Mouse (Mus musculus) heart, postnatal 25 days (tissue): ENCODE measurements around the gene Nefh. TPM values are rescaled to one million over a fixed set of nuclear protein-coding genes. Genes with fewer than 3 reads are reported as not detected.

Source experiments
- DNase-seq: peaks from one replicate; pipeline ENCODE4 v3.0.0; 2022; ENCODE audit warnings: low spot score
- intact Hi-C: fragments of 180-260 bp; cut with DNase I; formaldehyde crosslinking; loops from one replicate; pipeline ENCODE4 v1.15.1; 2025
- total RNA-seq, 2 experiments: library from RNA; stranded (reverse); gene quantifications; 2 replicates each; pipeline ENCODE4 v1.2.3; 2021

Gene Nefh
- total RNA-seq = not detected

- intact Hi-C loops = no loop called here
Measured at GRCm38 (mm10) chr11:4947813-4948174, at the start of gene Nefh. TSS of gene Nefh (minus strand) at chr11:4948064.

GRCm38 (mm10) chr11:4996621-4997199 lies 48.8 kb upstream of the Nefh start:
- intact Hi-C loops = no loop called here
- DNase-seq = no peak

More at GRCm38 (mm10) chr11:4947813-4948174, at the start of gene Nefh:
- no peak for DNase-seq

GRCm38 (mm10) chr11:4995676-4996075 lies 47.8 kb upstream of the Nefh start:
- intact Hi-C loops = no loop called here
- no peak for DNase-seq

- DNase-seq = no peak
- intact Hi-C loops = no loop called here
Measured at GRCm38 (mm10) chr11:4992471-4992870, 44.6 kb upstream of the Nefh start.

- no peak for DNase-seq
- intact Hi-C loops = no loop called here
Measured at GRCm38 (mm10) chr11:4989187-4989586, 41.3 kb upstream of the Nefh start.

GRCm38 (mm10) chr11:4987487-4987852 lies 39.6 kb upstream of the Nefh start:
- intact Hi-C loops = no loop called here
- DNase-seq = no peak

- intact Hi-C loops = no loop called here
- DNase-seq = peak; percentile 78
Measured at GRCm38 (mm10) chr11:4986695-4987486, 39.0 kb upstream of the Nefh start, which contains the start of gene Ap1b1. TSS of gene Ap1b1 (plus strand) at chr11:4986824.

- intact Hi-C loops = no loop called here
- no peak for DNase-seq
Measured at GRCm38 (mm10) chr11:4984799-4985198, 36.9 kb upstream of the Nefh start.

GRCm38 (mm10) chr11:4984249-4984648 lies 36.4 kb upstream of the Nefh start:
- no peak for DNase-seq
- intact Hi-C loops = no loop called here

- no peak for DNase-seq
- intact Hi-C loops = no loop called here
Measured at GRCm38 (mm10) chr11:4983538-4983937, 35.7 kb upstream of the Nefh start.

- intact Hi-C loops = no loop called here
- DNase-seq = no peak
Measured at GRCm38 (mm10) chr11:4983010-4983409, 35.1 kb upstream of the Nefh start.

GRCm38 (mm10) chr11:4975623-4976022 lies 27.8 kb upstream of the Nefh start:
- intact Hi-C loops = loop anchor here (2.0 kb wide), 1 partner anchor 59 kb away; no protein-coding TSS in a partner anchor
- DNase-seq = no peak

GRCm38 (mm10) chr11:4974376-4975122 lies 26.7 kb upstream of the Nefh start:
- intact Hi-C loops = loop anchor here (2.0 kb wide), 1 partner anchor 58 kb away; no protein-coding TSS in a partner anchor
- no peak for DNase-seq

- intact Hi-C loops = loop anchor here (2.0 kb wide), 1 partner anchor 57 kb away; no protein-coding TSS in a partner anchor
- DNase-seq = no peak
Measured at GRCm38 (mm10) chr11:4973871-4974256, 26.0 kb upstream of the Nefh start.

GRCm38 (mm10) chr11:4972967-4973870 lies 25.4 kb upstream of the Nefh start:
- intact Hi-C loops = no loop called here
- no peak for DNase-seq

- intact Hi-C loops = no loop called here
- no peak for DNase-seq
Measured at GRCm38 (mm10) chr11:4968376-4968775, 20.5 kb upstream of the Nefh start.

- intact Hi-C loops = no loop called here
- DNase-seq = no peak
Measured at GRCm38 (mm10) chr11:4967549-4967948, 19.7 kb upstream of the Nefh start.

- intact Hi-C loops = no loop called here
- DNase-seq = no peak
Measured at GRCm38 (mm10) chr11:4966888-4967287, 19.0 kb upstream of the Nefh start.

- DNase-seq = no peak
- intact Hi-C loops = no loop called here
Measured at GRCm38 (mm10) chr11:4966325-4966724, 18.5 kb upstream of the Nefh start.
